Mouse (Mus musculus): ENCODE measurements around the gene Sec14l4.
A peak's percentile ranks its signal among the peaks of the same experiment; 100 is the strongest.
"Not testable (repeated sequence)": the region's sequence is repeated elsewhere in the genome, so short reads cannot be mapped to it uniquely, and the experiment has no call there.

The Sec14l4 gene

GRCm38 (mm10) chr11:4031126-4031941 lies at the start of gene Sec14l4:
Sec14l4 (plus strand) TSS chr11:4031462.
- no peak for DNase-seq (ENCODE audit: low spot score)

DNA sequence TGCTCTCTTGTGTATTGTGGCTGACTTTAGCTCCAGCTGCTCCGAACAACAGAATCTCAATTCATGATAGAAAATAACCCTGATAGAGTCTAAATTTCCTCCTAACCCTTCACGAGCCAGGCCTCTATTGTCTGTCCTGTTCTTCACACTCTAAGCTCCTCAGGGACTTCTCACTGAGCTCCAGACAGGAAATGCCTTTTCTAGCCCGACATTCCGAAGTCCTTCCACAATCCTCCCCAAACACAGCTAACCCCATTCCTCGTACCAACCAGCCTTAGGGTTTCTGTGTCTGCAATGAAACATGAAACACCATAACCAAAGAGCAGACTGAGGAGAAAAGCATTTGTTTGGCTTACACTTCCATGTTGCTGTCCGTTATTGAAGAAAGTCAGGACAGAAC lies 49.7 kb upstream of the Sec14l4 start:
- DNase-seq (ENCODE audit: low spot score) = no peak

- no peak for DNase-seq (ENCODE audit: low spot score)
These were observed 48.7 kb upstream of the Sec14l4 start for GRCm38 (mm10) chr11:3982275-3983209.

DNA sequence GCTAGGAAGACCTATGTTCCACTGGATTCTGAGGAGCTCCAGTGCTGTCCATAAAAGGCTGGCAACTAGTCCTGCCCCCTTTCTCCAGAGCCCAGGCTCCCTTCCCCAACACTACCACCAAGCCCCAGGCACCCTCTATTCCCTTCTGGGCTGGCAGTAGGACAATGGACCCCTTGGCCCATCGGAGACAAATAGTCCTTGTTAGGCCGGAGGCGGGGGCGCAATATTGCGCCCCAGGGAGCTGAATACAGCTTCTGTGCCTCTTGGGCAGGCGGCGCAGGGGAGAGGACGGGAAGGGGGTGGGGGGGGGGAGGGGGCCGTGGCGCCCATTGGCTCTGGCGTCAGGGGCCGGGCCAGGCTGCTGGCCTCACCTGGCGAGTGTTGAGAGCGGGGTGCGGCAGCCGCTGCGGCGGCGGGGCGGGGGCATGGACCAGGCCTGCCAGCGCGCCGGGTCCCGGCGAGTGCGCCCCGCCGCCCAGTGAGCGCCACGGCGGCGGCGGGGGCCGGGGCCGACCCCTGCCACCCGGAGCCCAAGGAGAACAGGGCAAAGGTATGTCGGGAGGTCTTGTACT lies 47.9 kb upstream of the Sec14l4 start, which contains the start of gene Gal3st1:
Gene Gal3st1, plus strand, starts transcription at position 346 of the 572 bp plus-strand sequence.
- peak; percentile 21 for DNase-seq (ENCODE audit: low spot score)

- no peak for DNase-seq (ENCODE audit: low spot score)
These were observed 47.2 kb upstream of the Sec14l4 start for GRCm38 (mm10) chr11:3983863-3984745.

- DNase-seq (ENCODE audit: low spot score) = no peak
These were observed 41.5 kb upstream of the Sec14l4 start for GRCm38 (mm10) chr11:3989748-3990147.

GRCm38 (mm10) chr11:3993132-3993531 lies 38.1 kb upstream of the Sec14l4 start:
- no peak for DNase-seq (ENCODE audit: low spot score)

- no peak for DNase-seq (ENCODE audit: low spot score)
These were observed 37.3 kb upstream of the Sec14l4 start for GRCm38 (mm10) chr11:3993914-3994313.

DNA sequence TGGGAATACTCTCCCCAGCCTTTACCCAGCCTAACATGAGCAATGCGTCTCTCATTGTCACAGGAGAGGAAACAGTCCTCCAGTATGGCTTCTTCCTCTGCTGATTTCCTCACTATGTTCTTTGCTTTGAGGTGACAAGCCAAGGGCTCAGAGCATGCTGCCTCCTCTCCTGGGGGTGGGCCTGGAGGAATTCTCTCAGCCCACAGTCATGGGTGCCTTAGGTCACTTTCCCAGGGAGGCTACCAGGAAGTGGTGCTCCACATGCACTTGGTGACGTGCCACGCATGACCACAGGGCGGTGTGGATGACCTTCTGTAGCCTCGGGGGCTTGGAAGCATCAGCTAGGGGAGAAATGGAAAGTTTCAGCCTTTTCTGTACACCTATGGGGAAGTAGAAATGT lies 35.8 kb upstream of the Sec14l4 start:
- no peak for DNase-seq (ENCODE audit: low spot score)

DNA sequence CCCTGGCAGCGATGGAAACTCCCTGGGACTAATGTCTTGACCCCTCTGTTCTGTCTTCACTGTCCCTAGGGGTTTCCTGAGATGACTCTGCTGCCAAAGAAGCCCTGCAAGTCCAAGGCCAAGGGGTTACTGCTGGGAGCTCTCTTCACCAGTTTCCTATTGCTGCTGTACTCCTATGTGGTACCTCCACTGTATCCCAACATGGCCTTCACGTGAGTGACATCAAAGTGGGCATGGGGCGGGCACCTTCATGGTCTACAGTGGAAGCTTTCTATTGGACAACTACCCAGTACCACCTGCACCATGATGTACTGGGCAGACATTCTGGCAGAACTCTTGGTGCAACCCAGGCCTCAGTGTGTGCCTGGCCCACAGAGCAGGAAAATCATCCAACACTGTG lies 34.4 kb upstream of the Sec14l4 start:
- DNase-seq (ENCODE audit: low spot score) = no peak

DNA sequence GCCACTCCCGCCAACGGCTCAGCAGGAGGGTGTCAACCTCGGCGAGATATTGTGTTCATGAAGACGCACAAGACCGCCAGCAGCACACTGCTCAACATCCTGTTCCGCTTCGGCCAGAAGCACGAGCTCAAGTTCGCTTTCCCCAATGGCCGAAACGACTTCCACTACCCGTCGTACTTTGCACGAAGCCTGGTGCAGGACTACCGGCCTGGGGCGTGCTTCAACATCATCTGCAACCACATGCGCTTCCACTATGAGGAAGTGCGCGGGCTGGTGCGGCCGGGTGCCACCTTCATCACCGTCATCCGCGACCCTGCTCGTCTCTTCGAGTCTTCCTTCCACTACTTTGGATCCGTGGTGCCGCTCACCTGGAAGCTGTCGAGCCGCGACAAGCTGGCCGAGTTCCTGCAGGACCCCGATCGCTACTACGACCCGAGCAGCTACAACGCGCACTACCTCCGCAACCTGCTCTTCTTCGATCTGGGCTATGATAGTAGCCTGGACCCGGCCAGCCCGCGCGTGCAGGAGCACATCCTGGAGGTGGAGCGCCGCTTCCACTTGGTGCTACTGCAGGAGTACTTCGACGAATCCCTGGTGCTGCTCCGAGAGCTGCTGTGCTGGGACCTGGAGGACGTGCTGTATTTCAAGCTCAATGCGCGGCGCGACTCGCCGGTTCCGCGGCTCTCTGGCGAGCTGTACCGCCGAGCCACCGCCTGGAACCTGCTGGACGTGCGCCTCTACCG lies 33.1 kb upstream of the Sec14l4 start:
- peak; percentile 42 for DNase-seq (ENCODE audit: low spot score)

- no peak for DNase-seq (ENCODE audit: low spot score)
These were observed 31.7 kb upstream of the Sec14l4 start for GRCm38 (mm10) chr11:3999547-3999946.

DNA sequence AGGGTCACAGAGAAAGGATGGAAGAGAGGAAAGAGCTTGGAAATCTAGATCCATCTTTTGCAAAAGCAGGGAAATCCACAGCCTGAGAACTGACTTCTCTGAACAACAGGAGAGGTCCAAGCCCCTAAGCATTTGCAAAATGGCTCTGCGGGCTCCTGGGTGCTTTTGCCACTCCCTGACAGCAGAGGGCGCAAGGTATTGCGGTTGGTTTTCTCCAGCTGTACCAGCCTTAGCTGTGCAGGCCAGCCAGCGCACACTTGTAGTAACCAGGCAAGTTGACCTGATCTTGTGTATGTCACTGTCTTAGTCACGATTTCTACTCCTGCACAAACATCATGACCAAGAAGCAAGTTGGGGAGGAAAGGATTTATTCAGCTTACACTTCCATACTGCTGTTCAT lies 29.7 kb upstream of the Sec14l4 start:
- DNase-seq (ENCODE audit: low spot score) = peak; percentile 82

DNA sequence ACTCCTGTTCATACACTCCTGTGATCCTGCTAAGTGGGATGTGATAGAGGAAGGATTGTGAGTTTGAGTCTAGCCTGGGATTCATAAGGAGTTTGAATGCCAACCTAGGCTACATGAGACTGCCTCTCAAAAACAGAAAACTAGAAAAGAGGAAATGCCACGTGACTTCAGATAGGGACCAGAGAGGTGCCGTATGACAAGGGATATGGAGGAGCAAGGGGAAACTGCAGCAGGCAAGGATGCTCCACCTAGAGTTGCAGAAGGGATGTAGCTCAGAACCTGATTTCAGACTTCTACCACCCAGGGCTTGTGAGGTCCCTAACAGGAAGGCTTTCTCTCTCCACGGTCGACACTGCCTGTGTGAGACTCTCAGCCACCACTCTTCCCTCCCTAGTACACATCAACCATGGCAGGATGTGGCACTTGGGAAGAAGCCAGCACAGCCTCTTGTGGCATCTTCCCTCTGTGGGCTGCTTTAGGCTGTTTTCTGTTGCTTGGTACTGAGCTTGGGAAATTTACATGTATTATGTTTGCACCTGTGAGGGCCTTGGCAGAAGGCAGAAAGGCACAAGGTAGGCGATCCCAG lies 25.9 kb upstream of the Sec14l4 start:
- no peak for DNase-seq (ENCODE audit: low spot score)

GRCm38 (mm10) chr11:4006462-4006861 lies 24.8 kb upstream of the Sec14l4 start:
- no peak for DNase-seq (ENCODE audit: low spot score)

GRCm38 (mm10) chr11:4012616-4013015 lies 18.6 kb upstream of the Sec14l4 start:
- DNase-seq (ENCODE audit: low spot score) = no peak

DNA sequence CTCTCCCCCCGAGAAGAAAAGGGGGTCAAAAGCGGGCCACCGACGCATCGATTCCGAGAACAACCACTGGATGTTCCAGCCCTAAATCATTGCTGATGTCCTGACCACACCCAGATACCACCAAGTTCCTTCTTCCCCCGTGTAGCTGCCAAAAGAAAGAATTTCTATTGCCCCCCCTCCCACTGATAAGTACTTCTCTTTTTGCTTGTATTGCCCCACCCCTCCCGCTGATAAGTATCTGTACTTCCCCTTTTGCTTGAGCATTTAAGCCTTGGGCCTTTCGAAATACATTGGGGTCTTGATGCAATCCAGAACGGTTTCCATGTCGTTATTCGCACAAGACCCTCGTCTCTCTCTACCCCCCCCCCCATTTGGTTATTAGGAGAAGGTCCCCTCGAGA lies 15.5 kb upstream of the Sec14l4 start:
- DNase-seq (ENCODE audit: low spot score) = not testable (repeated sequence)

GRCm38 (mm10) chr11:4022111-4022510 lies 9.2 kb upstream of the Sec14l4 start:
- DNase-seq (ENCODE audit: low spot score) = not testable (repeated sequence)

DNA sequence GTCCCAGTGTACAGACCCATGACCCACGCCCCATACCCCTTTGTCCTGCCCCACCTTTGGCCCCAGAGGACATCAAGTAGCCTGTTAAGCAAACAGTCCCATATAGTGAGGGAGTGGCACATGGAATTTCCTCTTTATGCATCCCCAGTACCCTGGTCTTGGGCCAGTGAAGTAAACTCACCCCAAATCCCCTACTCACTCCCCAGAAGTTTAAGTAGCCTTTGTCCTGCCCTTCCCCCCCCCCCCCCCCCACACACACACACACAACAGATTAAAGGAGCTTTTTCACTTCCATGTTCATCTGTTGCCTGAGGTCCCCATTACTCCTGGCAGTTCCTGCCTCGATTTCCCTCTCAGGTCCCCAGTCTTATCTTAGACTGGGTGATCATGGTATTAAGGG lies 7.9 kb upstream of the Sec14l4 start:
- DNase-seq (ENCODE audit: low spot score) = no peak

- no peak for DNase-seq (ENCODE audit: low spot score)
These were observed 4.2 kb upstream of the Sec14l4 start for GRCm38 (mm10) chr11:4027066-4027465.

Data from embryo, embryonic 10.5 days (tissue).